Mouse (Mus musculus) skeletal muscle tissue, postnatal 0 days (tissue): ENCODE measurements around the gene Cebpb. TPM values are rescaled to one million over a fixed set of nuclear protein-coding genes. Genes with fewer than 3 reads are reported as not detected.

Experiments used
- microRNA-seq, 2 experiments: library from miRNA; unstranded; fragments of <30 nt; microRNA quantifications; one replicate each; pipeline ENCODE4; 2016
- polyA plus RNA-seq: library from polyadenylated mRNA; unstranded; fragments of >200 nt; fragmentation: Nextera tagmentation; extraction: Ambion mirVana; gene quantifications from 2 replicates; pipeline ENCODE4 v1.2.1, GENCODE M21; 2015

Cebpb gene
- polyA plus RNA-seq, result 19.5 and 32.5 TPM in 2 replicates

GRCm38 (mm10) chr2:167688498-167689451, at the start of gene Cebpb:
Cebpb (plus strand) TSS chr2:167688915.

GRCm38 (mm10) chr2:167661270-167662203, 27.2 kb upstream of the Cebpb start, which contains the start of gene Gm20431:
Gm20431 (minus strand) TSS chr2:167661496.

GRCm38 (mm10) chr2:167689501-167690218, 945 bp downstream of the Cebpb start, which contains the start of gene Tmem189:
Tmem189 (minus strand) TSS chr2:167689822.

Small RNA genes lying within 50 kb of the gene (microRNA-seq; reads per million reads assigned to microRNA genes)
- 0 reads per million in 2 experiments for gene Gm22355

Other genes with a start within 250 kb of the Cebpb start
- gene Rnf114, start 196.3 kb upstream of the Cebpb start, polyA plus RNA-seq, result 30.3 and 32.3 TPM in 2 replicates
- 6.1 and 6.8 TPM in 2 replicates for gene Spata2, start 196.0 kb upstream of the Cebpb start, polyA plus RNA-seq
- 11.9 and 16.6 TPM in 2 replicates for gene Snai1, start 150.7 kb upstream of the Cebpb start, polyA plus RNA-seq
- gene Ube2v1, start 56.8 kb upstream of the Cebpb start, polyA plus RNA-seq, result 232 and 235 TPM in 2 replicates
- gene Gm20431, start 27.4 kb upstream of the Cebpb start, polyA plus RNA-seq, result 2.4 and 4.0 TPM in 2 replicates
- gene Tmem189, start 907 bp downstream of the Cebpb start, polyA plus RNA-seq, result 25.0 and 31.1 TPM in 2 replicates
- 20.9 and 30.2 TPM in 2 replicates for gene Ptpn1, start 243.1 kb downstream of the Cebpb start, polyA plus RNA-seq